ENCODE assay signal across 9 mouse cellular contexts in the genomic region with DNA sequence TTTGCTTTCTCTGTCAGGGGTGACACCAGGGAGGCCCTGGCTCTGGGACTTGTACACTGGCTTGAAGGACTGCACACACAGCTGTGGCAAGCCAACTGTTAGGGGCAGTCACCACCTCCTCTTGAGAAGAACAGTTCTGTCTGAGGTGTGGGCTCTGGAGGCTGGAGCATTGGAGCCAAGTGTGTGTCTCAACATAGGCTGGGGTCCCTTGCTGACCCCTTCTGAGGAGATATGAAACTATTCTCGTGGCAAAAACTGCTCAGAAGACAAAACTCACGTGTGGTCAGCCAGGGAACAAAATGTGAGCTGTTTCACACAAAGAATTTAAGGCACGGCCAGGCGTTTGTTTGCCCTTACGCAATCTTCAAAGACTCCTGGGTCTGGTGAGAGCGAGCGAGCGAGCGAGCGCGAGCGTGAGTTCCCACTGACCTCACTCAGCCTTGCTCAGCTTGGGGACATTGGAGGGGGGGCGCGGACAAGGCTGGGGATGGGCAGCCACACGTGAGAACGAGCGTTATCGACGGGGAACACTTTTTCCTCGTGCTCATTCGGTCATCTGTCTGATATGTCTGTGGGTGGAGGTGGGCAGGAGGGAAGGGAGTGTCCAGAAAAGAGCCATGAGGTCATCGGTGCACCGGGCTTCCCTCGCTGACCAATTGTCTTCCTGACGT. TPM values are rescaled to one million over a fixed set of nuclear protein-coding genes. Genes with fewer than 3 reads are reported as not detected.
A peak's percentile ranks its signal among the peaks of the same experiment; 100 is the strongest.
DNase-seq lines count a peak whose midpoint lies in the region; ATAC-seq lines count a peak whose summit lies in the region.
"Had no signal": no experiment of that assay in that cellular context is flagged by ENCODE, and none has a peak within 500 bp of the region (broad histone marks: within the 10 kb centered on the region; RNA-seq: fewer than 3 reads in every experiment).

No protein-coding gene starts in this region.

- WGBS in kidney, embryonic 15.5 days: 13% methylated on average over 25 of the region's 25 CpGs

- peak overlapping the region; percentile 23 for H3K4me3 ChIP-seq in kidney, embryonic 15.5 days (replicated peaks)

- H3K27me3 ChIP-seq in kidney, embryonic 15.5 days: no peaks in the 10 kb centered on the region; the same call in 1 of the 2 replicates

- no peaks in the 10 kb centered on the region for H3K36me3 ChIP-seq in kidney, embryonic 15.5 days

- 0 out of 2 replicates have a peak overlapping the region, but pooled peaks have one; percentile 46 for H3K27ac ChIP-seq in kidney, embryonic 15.5 days
- H3K27ac ChIP-seq: macrophage had no signal

- DNase-seq in gastrocnemius, postnatal 25 days: peak; percentile 45
- no peak for DNase-seq in gastrocnemius, postnatal 4 days (ENCODE audit: low spot score in 2 of 2)
- DNase-seq in fibroblast of lung, adult 2 months (ENCODE audit: low read depth): peak; percentile 85
- DNase-seq in lung, postnatal 14 days: peak; percentile 67
- no peak for DNase-seq in right cerebral cortex, postnatal 36 days (ENCODE audit: low spot score in 2 of 2)
- DNase-seq in layer of hippocampus, postnatal 25 days (ENCODE audit: extremely low spot score in 1 of 2, low spot score in 1 of 2): no peak
- no peak for DNase-seq in thymus, postnatal 25 days

- ATAC-seq in kidney, embryonic 15.5 days (replicated peaks; ENCODE audit: low FRiP score): 0 out of 2 replicates have a peak, but pooled peaks have one; percentile 23

- no peaks in the 10 kb centered on the region for H3K9me3 ChIP-seq in kidney, embryonic 15.5 days (replicated peaks)

- H3K4me2 ChIP-seq in kidney, embryonic 15.5 days: peak overlapping the region; percentile 59

- H3K9ac ChIP-seq in kidney, embryonic 15.5 days: 0 out of 2 replicates have a peak overlapping the region, but pooled peaks have one; percentile 6

- peaks cover 32% of the 10 kb centered on the region for H3K4me1 ChIP-seq in kidney, embryonic 15.5 days

RNA-seq across cellular contexts. Expression of a gene that starts 48.3 kb away (rescaled TPM):
- 1 to 10 TPM; 2.3 to 2.5 TPM for total RNA-seq in gastrocnemius, postnatal 25 days (2021)
- 10 to 100 TPM in 1 of 2 experiments, 1 to 10 TPM in 1; 9.7 to 11.2 TPM for total RNA-seq in gastrocnemius, postnatal 4 days (2021)
- 15.0 and 18.6 TPM in 2 replicates for polyA plus RNA-seq in kidney, embryonic 15.5 days (2015; fragmentation: Nextera tagmentation; extraction: Ambion mirVana)
- total RNA-seq in layer of hippocampus, postnatal 25 days (2021): 10 to 100 TPM; 35.2 to 40.9 TPM
- polyA plus RNA-seq: macrophage had no signal

Comparison
In these comparisons a context has a peak if more than half of its experiments do, and no peak if none do; other contexts are left out.
1. DNase-seq: peak in gastrocnemius, postnatal 25 days (single experiment), fibroblast of lung, adult 2 months (single experiment) and lung, postnatal 14 days (single experiment); none in gastrocnemius, postnatal 4 days (0 of 2), right cerebral cortex, postnatal 36 days (0 of 2), layer of hippocampus, postnatal 25 days (0 of 2) and thymus, postnatal 25 days (single experiment).